Mouse (Mus musculus) testis, adult 2 months (tissue): ENCODE measurements around the gene Chrdl2.

Experiments
- CTCF ChIP-seq: fragments of 200-500 bp; IDR thresholded peaks from 2 replicates; pipeline ENCODE4 v1.5.1; 2012; ENCODE audit warnings: low read depth, mild to moderate bottlenecking, inconsistent platforms, low read length, moderate library complexity; ENCODE audit not compliant: control insufficient read depth, insufficient read depth, insufficient replicate concordance
- POLR2A ChIP-seq: fragments of 200-500 bp; IDR thresholded peaks from 2 replicates; pipeline ENCODE4 v1.6.1; 2012; ENCODE audit warnings: low read depth, mild to moderate bottlenecking, inconsistent platforms, low read length, moderate library complexity; ENCODE audit not compliant: control insufficient read depth

GRCm38 (mm10) chr7:99963237-99963860 lies 42.6 kb upstream of the Chrdl2 start:
- no peak for TF ChIP-seq CTCF
- TF ChIP-seq POLR2A, result no peak
